Mouse (Mus musculus) spleen, adult 18-20 months (tissue): ENCODE data around the gene Tecpr2.
A peak's percentile ranks its signal among the peaks of the same experiment; 100 is the strongest.
"Not testable (repeated sequence)": the region's sequence is repeated elsewhere in the genome, so short reads cannot be mapped to it uniquely, and the experiment has no call there.

Source experiments
- DNase-seq, 2 experiments: peaks; one replicate each; pipeline ENCODE4 v3.0.0; 2022; ENCODE audit warnings: mixed read lengths in 2 of 2

Gene Tecpr2

GRCm38 (mm10) chr12:110889036-110890020, at the start of gene Tecpr2, which contains the start of gene Cinp:
Gene Tecpr2 (plus strand): TSS chr12:110889264.
Gene Cinp (minus strand): TSS chr12:110889145.
- DNase-seq = peak; percentile 91 to 93

- DNase-seq = peak; percentile 89 to 94
These were observed 48.5 kb upstream of the Tecpr2 start, which contains the start of gene Mok for GRCm38 (mm10) chr12:110840348-110841198. Gene Mok (minus strand): TSS chr12:110840939.

GRCm38 (mm10) chr12:110841731-110842493, 47.2 kb upstream of the Tecpr2 start:
- no peak for DNase-seq

- DNase-seq = peak; percentile 70 to 88
These were observed 45.6 kb upstream of the Tecpr2 start for GRCm38 (mm10) chr12:110843194-110844048.

- peak; percentile 12 to 31 for DNase-seq
These were observed 44.6 kb upstream of the Tecpr2 start for GRCm38 (mm10) chr12:110844227-110845130.

GRCm38 (mm10) chr12:110845131-110845880, 43.8 kb upstream of the Tecpr2 start:
- peak; percentile 63 to 65 for DNase-seq

- no peak for DNase-seq
These were observed 42.8 kb upstream of the Tecpr2 start for GRCm38 (mm10) chr12:110846191-110846765.

- peak; percentile 63 to 75 for DNase-seq
These were observed 38.8 kb upstream of the Tecpr2 start, which contains the start of gene Zfp839 for GRCm38 (mm10) chr12:110850010-110850928. Gene Zfp839 (plus strand): TSS chr12:110850253.

GRCm38 (mm10) chr12:110850929-110851256, 38.2 kb upstream of the Tecpr2 start:
- DNase-seq = no peak

GRCm38 (mm10) chr12:110851414-110851813, 37.6 kb upstream of the Tecpr2 start:
- DNase-seq = no peak

GRCm38 (mm10) chr12:110851923-110852322, 37.1 kb upstream of the Tecpr2 start:
- no peak for DNase-seq

GRCm38 (mm10) chr12:110854786-110855737, 34.0 kb upstream of the Tecpr2 start:
- peak in 1 of 2 experiments; percentile 23 for DNase-seq

GRCm38 (mm10) chr12:110857196-110857595, 31.9 kb upstream of the Tecpr2 start:
- DNase-seq = no peak

GRCm38 (mm10) chr12:110858681-110859080, 30.4 kb upstream of the Tecpr2 start:
- DNase-seq = not testable (repeated sequence)

GRCm38 (mm10) chr12:110860293-110860692, 28.8 kb upstream of the Tecpr2 start:
- no peak for DNase-seq

GRCm38 (mm10) chr12:110861256-110861655, 27.8 kb upstream of the Tecpr2 start:
- no peak for DNase-seq

GRCm38 (mm10) chr12:110864008-110864407, 25.1 kb upstream of the Tecpr2 start:
- DNase-seq = no peak
